Mouse (Mus musculus) C2C12 (cell line): Measurements from ENCODE around the gene 2900011O08Rik.

Experiments
- CEBPB ChIP-seq: IDR thresholded peaks from one replicate; pipeline ENCODE4 v1.6.1; 2011; ENCODE audit warnings: low read depth, mild to moderate bottlenecking, control low read depth, moderate library complexity
- CTCF ChIP-seq: IDR thresholded peaks from one replicate; pipeline ENCODE4 v1.5.1; 2011; ENCODE audit not compliant: control insufficient read depth, insufficient read depth, insufficient read length
- FOSL1 ChIP-seq: IDR thresholded peaks from one replicate; pipeline ENCODE4 v1.8.0; 2011; ENCODE audit warnings: mild to moderate bottlenecking, low read length; ENCODE audit not compliant: poor library complexity, insufficient read depth, severe bottlenecking
- MAX ChIP-seq: IDR thresholded peaks from one replicate; pipeline ENCODE4 v1.6.1; 2011; ENCODE audit warnings: mild to moderate bottlenecking, control low read depth
- MYOD1 ChIP-seq: IDR thresholded peaks from one replicate; pipeline ENCODE4 v1.6.1; 2011; ENCODE audit warnings: low read depth; ENCODE audit not compliant: control insufficient read depth, insufficient read length

- TF ChIP-seq CTCF (no peak), CEBPB (no peak), FOSL1 (no peak), MYOD1 (no peak), MAX (no peak)
These were observed 105.4 kb downstream of the 2900011O08Rik start for GRCm38 (mm10) chr16:14091771-14092170.
